Comparison of ENCODE assay signal across 16 mouse cellular contexts in genomic region chr8:104065223-104065622, GRCm38 (mm10). TPM values are rescaled to one million over a fixed set of nuclear protein-coding genes. Genes with fewer than 3 reads are reported as not detected.
DNase-seq lines count a peak whose midpoint lies in the region; ATAC-seq and TF ChIP-seq lines count a peak whose summit lies in the region.
"Had no signal": no experiment of that assay in that cellular context is flagged by ENCODE, and none has a peak within 500 bp of the region (broad histone marks: within the 10 kb centered on the region; RNA-seq: fewer than 3 reads in every experiment).

No protein-coding gene starts in this region.

- DNase-seq in cerebellum, adult 18-20 months, result no peak
- peak; percentile 40 for DNase-seq in gastrocnemius, adult 2 months
- no peak for DNase-seq in gastrocnemius, postnatal 10 days
- DNase-seq in hindbrain, embryonic 10.5 days (ENCODE audit: low spot score), result no peak
- DNase-seq in midbrain, postnatal 0 days (ENCODE audit: low spot score), result peak; percentile 69
- no peak for DNase-seq in midbrain, embryonic 10.5 days (ENCODE audit: low spot score)
- DNase-seq: adrenal gland, postnatal 10 days; kidney, adult 11 months; kidney, postnatal 10 days; liver, postnatal 0 days; thymus, adult 2 months had no signal

- no peak for TF ChIP-seq CTCF in gastrocnemius, adult 2 months (IDR thresholded peaks at IDR 0.05)
- no peak for TF ChIP-seq CTCF in midbrain, postnatal 0 days (IDR thresholded peaks at IDR 0.05)

- H3K36me3 ChIP-seq in hindbrain, embryonic 15.5 days, result no peaks in the 10 kb centered on the region
- no peaks in the 10 kb centered on the region for H3K36me3 ChIP-seq in hindbrain, embryonic 10.5 days
- no peaks in the 10 kb centered on the region for H3K36me3 ChIP-seq in midbrain, postnatal 0 days (ENCODE audit: insufficient read depth, low read length)
- H3K36me3 ChIP-seq in midbrain, embryonic 10.5 days, result no peaks in the 10 kb centered on the region
- H3K36me3 ChIP-seq: forebrain, embryonic 10.5 days; limb, embryonic 15.5 days had no signal

- H3K9ac ChIP-seq in hindbrain, embryonic 15.5 days, result no peak overlapping the region
- H3K9ac ChIP-seq in midbrain, postnatal 0 days (replicated peaks; ENCODE audit: low read length, poor library complexity, severe bottlenecking), result no peak overlapping the region
- H3K9ac ChIP-seq: limb, embryonic 15.5 days; liver, postnatal 0 days had no signal

- 66% methylated on average over 7 of the region's 7 CpGs for WGBS in hindbrain, embryonic 15.5 days
- WGBS in hindbrain, embryonic 10.5 days, result 90% methylated on average over 7 of the region's 7 CpGs
- 81% methylated on average over 7 of the region's 7 CpGs for WGBS in midbrain, postnatal 0 days
- WGBS in midbrain, embryonic 10.5 days, result 87% methylated on average over 7 of the region's 7 CpGs

- peak; percentile 41; the same call in 1 of the 2 replicates for ATAC-seq in cerebellum, adult (ENCODE audit: insufficient number of reproducible peaks, low FRiP score, low TSS enrichment)
- ATAC-seq in hindbrain, embryonic 15.5 days (ENCODE audit: low FRiP score, low read depth), result peak; percentile 33; the same call in 1 of the 2 replicates
- no peak for ATAC-seq in midbrain, postnatal 0 days (ENCODE audit: low FRiP score)
- ATAC-seq: liver, postnatal 0 days; midbrain, embryonic 16.5 days had no signal

- intact Hi-C loops in gastrocnemius, adult 2 months (cut with DNase I), result no loop called here

- no peak overlapping the region for H3K4me3 ChIP-seq in gastrocnemius, adult 2 months
- H3K4me3 ChIP-seq in hindbrain, embryonic 15.5 days, result no peak overlapping the region
- H3K4me3 ChIP-seq in hindbrain, embryonic 10.5 days, result no peak overlapping the region
- no peak overlapping the region for H3K4me3 ChIP-seq in midbrain, postnatal 0 days (ENCODE audit: low read depth, low read length)
- no peak overlapping the region for H3K4me3 ChIP-seq in midbrain, embryonic 10.5 days
- H3K4me3 ChIP-seq: forebrain, embryonic 10.5 days; limb, embryonic 15.5 days had no signal

- H3K27me3 ChIP-seq in hindbrain, embryonic 15.5 days, result no peaks in the 10 kb centered on the region
- peaks cover 3% of the 10 kb centered on the region; the same call in 1 of the 2 replicates for H3K27me3 ChIP-seq in hindbrain, embryonic 10.5 days (ENCODE audit: insufficient read depth, poor library complexity, severe bottlenecking)
- no peaks in the 10 kb centered on the region for H3K27me3 ChIP-seq in midbrain, postnatal 0 days (ENCODE audit: insufficient read depth, low read length)
- H3K27me3 ChIP-seq in midbrain, embryonic 10.5 days (ENCODE audit: low read depth, poor library complexity, severe bottlenecking), result no peaks in the 10 kb centered on the region
- H3K27me3 ChIP-seq: limb, embryonic 15.5 days had no signal

- H3K4me2 ChIP-seq in hindbrain, embryonic 15.5 days, result no peak overlapping the region
- no peak overlapping the region for H3K4me2 ChIP-seq in midbrain, postnatal 0 days (ENCODE audit: low read depth, low read length, poor library complexity, severe bottlenecking)
- H3K4me2 ChIP-seq: limb, embryonic 15.5 days had no signal

- H3K27ac ChIP-seq in gastrocnemius, adult 2 months, result no peak overlapping the region
- H3K27ac ChIP-seq in hindbrain, embryonic 15.5 days (replicated peaks), result no peak overlapping the region
- no peak overlapping the region for H3K27ac ChIP-seq in hindbrain, embryonic 10.5 days
- H3K27ac ChIP-seq in midbrain, postnatal 0 days (ENCODE audit: low read depth, low read length), result no peak overlapping the region
- H3K27ac ChIP-seq in midbrain, embryonic 10.5 days (replicated peaks), result no peak overlapping the region
- H3K27ac ChIP-seq: forebrain, embryonic 10.5 days; limb, embryonic 15.5 days had no signal

- H3K4me1 ChIP-seq in hindbrain, embryonic 15.5 days (replicated peaks), result peaks cover 13% of the 10 kb centered on the region
- peaks cover 20% of the 10 kb centered on the region for H3K4me1 ChIP-seq in hindbrain, embryonic 10.5 days (replicated peaks)
- peaks cover 5% of the 10 kb centered on the region; the same call in 1 of the 2 replicates for H3K4me1 ChIP-seq in midbrain, postnatal 0 days (ENCODE audit: insufficient read depth, low read length)
- H3K4me1 ChIP-seq in midbrain, embryonic 10.5 days, result peaks cover 23% of the 10 kb centered on the region

- H3K9me3 ChIP-seq in hindbrain, embryonic 15.5 days, result no peaks in the 10 kb centered on the region
- no peaks in the 10 kb centered on the region for H3K9me3 ChIP-seq in hindbrain, embryonic 10.5 days
- no peaks in the 10 kb centered on the region for H3K9me3 ChIP-seq in midbrain, postnatal 0 days (ENCODE audit: low read length)
- no peaks in the 10 kb centered on the region for H3K9me3 ChIP-seq in midbrain, embryonic 10.5 days (replicated peaks)
- H3K9me3 ChIP-seq: forebrain, embryonic 10.5 days; limb, embryonic 15.5 days had no signal

RNA-seq across cellular contexts. Expression of gene Cdh5, which starts 36.2 kb away (rescaled TPM):
- total RNA-seq in gastrocnemius, adult 2 months (2021), result 10 to 100 TPM; 36.4 to 46.9 TPM
- total RNA-seq in gastrocnemius, postnatal 10 days (2021), result 100 to 1,000 TPM; 145 to 168 TPM
- polyA plus RNA-seq in hindbrain, embryonic 15.5 days (2015; fragmentation: Nextera tagmentation; extraction: Ambion mirVana), result 16.4 and 16.7 TPM in 2 replicates
- polyA plus RNA-seq in hindbrain, embryonic 10.5 days (2016; fragmentation: Nextera tagmentation; extraction: Ambion mirVana), result 13.2 and 14.6 TPM in 2 replicates
- total RNA-seq in midbrain, postnatal 0 days (2014; rRNA removed), result 18.6 and 22.0 TPM in 2 replicates
- 8.6 and 9.7 TPM in 2 replicates for polyA plus RNA-seq in midbrain, postnatal 0 days (2015; fragmentation: Nextera tagmentation; extraction: Ambion mirVana)
- 12.2 and 13.9 TPM in 2 replicates for polyA plus RNA-seq in midbrain, embryonic 10.5 days (2016; fragmentation: Nextera tagmentation; extraction: Ambion mirVana)

Comparison
In these comparisons a context has a peak if more than half of its experiments do, and no peak if none do; other contexts are left out.
1. DNase-seq: peak in gastrocnemius, adult 2 months (single experiment) and midbrain, postnatal 0 days (single experiment); none in cerebellum, adult 18-20 months (0 of 2), gastrocnemius, postnatal 10 days (single experiment), hindbrain, embryonic 10.5 days (single experiment) and midbrain, embryonic 10.5 days (single experiment).